Mouse (Mus musculus) lung, embryonic 16.5 days (tissue): ENCODE data around the gene Gm6993. TPM values are rescaled to one million over a fixed set of nuclear protein-coding genes. Genes with fewer than 3 reads are reported as not detected.

Experiments used
- ATAC-seq: fragments of 200-750 bp; cut with Nextera tagmentation; 2 replicates; pipeline ENCODE4 v1.8.0; 2017; ENCODE audit warnings: low read depth, mild to moderate bottlenecking, moderate library complexity
- H3K27ac ChIP-seq: fragments of 300-500 bp; sonication (generic); 2 replicates; pipeline ENCODE4 v1.5.1; 2014; ENCODE audit warnings: mild to moderate bottlenecking, control low read depth, low read length
- H3K27me3 ChIP-seq: fragments of 300-500 bp; sonication (generic); 2 replicates; pipeline ENCODE4 v1.6.1; 2014; ENCODE audit warnings: low read depth, low read length, mixed read lengths; ENCODE audit not compliant: control insufficient read depth, insufficient read depth
- H3K36me3 ChIP-seq: fragments of 300-500 bp; sonication (generic); 2 replicates; pipeline ENCODE4 v1.6.1; 2014; ENCODE audit warnings: low read length; ENCODE audit not compliant: control insufficient read depth, insufficient read depth
- H3K4me1 ChIP-seq: fragments of 300-500 bp; sonication (generic); replicated peaks from 2 replicates; pipeline ENCODE4 v1.6.1; 2014; ENCODE audit warnings: low read length, mixed read lengths; ENCODE audit not compliant: control insufficient read depth, insufficient read depth
- H3K4me2 ChIP-seq: fragments of 300-500 bp; sonication (generic); 2 replicates; pipeline ENCODE4 v1.6.1; 2014; ENCODE audit warnings: low read depth, low read length, control low read depth
- H3K4me3 ChIP-seq: fragments of 300-500 bp; sonication (generic); 2 replicates; pipeline ENCODE4 v1.5.1; 2014; ENCODE audit warnings: mild to moderate bottlenecking, low read length, control low read depth
- H3K9ac ChIP-seq: fragments of 300-500 bp; sonication (generic); 2 replicates; pipeline ENCODE4 v1.6.1; 2014; ENCODE audit warnings: low read length, control low read depth
- H3K9me3 ChIP-seq: fragments of 300-500 bp; sonication (generic); 2 replicates; pipeline ENCODE4 v1.6.1; 2016; ENCODE audit warnings: low read length; ENCODE audit not compliant: control insufficient read depth
- WGBS: fragments of 180-500 bp; shearing (Covaris S2); extraction: QIAGEN DNeasy Blood & Tissue Kit; methylation state at CpG from one replicate; pipeline ENCODE4 v1.1.7; 2014; 5-methylcytosine and 5-hydroxymethylcytosine counted together
- polyA plus RNA-seq: library from polyadenylated mRNA; unstranded; fragments of >200 nt; fragmentation: Nextera tagmentation; extraction: Ambion mirVana; gene quantifications from 2 replicates; pipeline ENCODE4 v1.2.1, GENCODE M21; 2015

Gm6993 gene
- not detected in 2 replicates for polyA plus RNA-seq

- Histone ChIP-seq H3K4me1 (0 out of 2 replicates have a peak, but pooled peaks cover 7% of the 10 kb centered on the region), H3K27ac (no peak within 1 kb of the TSS), H3K9me3 (no peaks in the 10 kb centered on the region), H3K4me2 (no peak within 1 kb of the TSS), H3K27me3 (no peaks in the 10 kb centered on the region), H3K9ac (no peak within 1 kb of the TSS), H3K4me3 (no peak within 1 kb of the TSS), H3K36me3 (no peaks in the 10 kb centered on the region)
- ATAC-seq: no peak
- WGBS: 94% methylated on average over 5 of the region's 5 CpGs
These were observed at the start of gene Gm6993 for GRCm38 (mm10) chr12:31240470-31240869. Gene Gm6993 (plus strand): TSS chr12:31240770.

DNA sequence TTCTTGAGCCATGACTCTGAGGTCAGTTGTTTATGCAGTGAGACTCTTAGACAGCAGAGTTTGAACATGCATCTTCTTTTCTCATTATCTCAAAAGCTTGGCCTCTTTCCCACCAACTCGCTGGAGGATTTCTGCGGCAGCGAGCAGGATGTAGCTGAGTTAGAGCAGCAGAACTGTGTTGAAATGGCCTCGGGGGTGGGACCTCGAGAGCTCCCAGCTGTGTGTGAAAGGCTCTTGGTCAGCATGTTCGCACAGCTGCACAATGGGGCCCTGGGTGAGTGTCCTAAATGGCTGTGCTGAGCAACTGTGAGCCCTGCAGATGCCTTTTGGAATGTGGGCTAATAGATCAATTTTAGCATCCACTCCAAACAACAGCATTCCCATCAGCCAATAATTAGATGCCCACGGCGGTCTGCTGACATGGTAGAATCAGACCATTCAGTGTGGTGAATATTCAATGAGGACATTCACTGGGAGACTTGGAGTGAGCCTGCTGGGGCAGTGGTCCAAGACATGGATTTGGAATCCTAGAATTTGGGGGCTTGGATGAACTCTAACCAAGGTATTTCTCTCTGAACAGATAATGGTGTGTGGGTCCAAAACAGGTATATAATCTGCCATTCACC, 49.1 kb upstream of the Gm6993 start:
- Histone ChIP-seq H3K9me3 (no peaks in the 10 kb centered on the region), H3K4me2 (no peak overlapping the region), H3K27me3 (no peaks in the 10 kb centered on the region), H3K4me1 (peaks cover 17% of the 10 kb centered on the region), H3K36me3 (no peaks in the 10 kb centered on the region), H3K4me3 (no peak overlapping the region), H3K27ac (peak overlapping the region; percentile 73), H3K9ac (peak overlapping the region; percentile 28; the same call in 1 of the 2 replicates)
- peak; percentile 98 for ATAC-seq
- WGBS: 24% methylated on average over 8 of the region's 8 CpGs

DNA sequence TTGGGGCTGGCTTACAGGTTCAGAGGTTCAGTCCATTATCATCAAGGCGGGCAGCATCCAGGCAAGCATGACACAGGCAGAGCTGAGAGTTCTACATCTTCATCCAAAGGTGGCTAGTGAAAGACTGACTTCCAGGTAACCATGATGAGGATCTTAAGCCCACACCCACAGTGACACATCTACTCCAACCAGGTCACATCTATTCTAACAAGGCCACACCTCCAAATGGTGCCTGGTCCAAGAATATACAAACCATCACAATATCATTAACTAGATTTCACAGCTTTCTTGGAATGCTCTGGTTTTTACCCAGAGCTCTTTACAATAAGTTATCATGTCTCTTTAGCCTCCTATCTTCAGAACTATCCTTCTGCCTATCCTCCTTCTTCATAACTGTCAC, 38.1 kb upstream of the Gm6993 start:
- Histone ChIP-seq H3K9ac (no peak overlapping the region), H3K27ac (no peak overlapping the region), H3K4me1 (peaks cover 9% of the 10 kb centered on the region), H3K9me3 (no peaks in the 10 kb centered on the region), H3K4me2 (no peak overlapping the region), H3K36me3 (no peaks in the 10 kb centered on the region), H3K27me3 (no peaks in the 10 kb centered on the region), H3K4me3 (no peak overlapping the region)
- 92% methylated on average over 1 of the region's 1 CpGs for WGBS
- ATAC-seq: no peak

DNA sequence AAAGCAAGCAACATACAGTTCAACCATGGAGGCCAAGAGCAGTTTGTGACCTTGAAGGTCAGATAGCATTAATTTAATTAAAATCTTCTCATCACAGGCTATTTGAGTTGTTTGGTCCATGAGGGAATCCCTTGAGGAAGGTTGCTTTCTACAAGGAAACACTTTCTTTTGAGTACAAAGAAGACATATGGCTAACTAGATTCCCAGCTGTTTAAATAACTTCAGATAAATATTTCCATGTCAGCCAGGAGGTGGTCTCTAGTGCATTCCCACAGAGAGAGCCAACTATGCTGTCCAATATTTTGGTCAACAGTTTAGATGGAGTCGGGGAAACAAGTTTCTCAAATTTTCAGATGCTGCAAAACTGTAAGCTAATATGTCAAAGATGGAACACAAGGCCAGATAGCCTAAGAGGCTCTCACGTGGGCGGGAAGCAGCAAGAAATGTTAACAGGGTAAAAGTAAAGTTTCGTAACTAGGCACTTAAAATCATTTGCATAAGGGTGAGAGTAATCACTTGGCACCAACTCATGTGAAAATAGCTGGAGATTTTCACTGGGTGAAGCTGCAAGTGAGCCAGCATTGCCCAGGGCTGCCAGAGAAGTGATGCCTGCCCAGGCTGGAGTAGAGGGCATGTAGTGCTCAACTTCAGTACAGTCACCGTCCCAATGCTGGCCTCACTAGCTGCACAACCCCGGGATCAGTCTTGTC, 36.7 kb upstream of the Gm6993 start:
- Histone ChIP-seq H3K27me3 (no peaks in the 10 kb centered on the region), H3K27ac (peak overlapping the region; percentile 57), H3K36me3 (no peaks in the 10 kb centered on the region), H3K9me3 (no peaks in the 10 kb centered on the region), H3K4me1 (peaks cover 9% of the 10 kb centered on the region), H3K4me3 (no peak overlapping the region), H3K9ac (no peak overlapping the region), H3K4me2 (no peak overlapping the region)
- 52% methylated on average over 6 of the region's 6 CpGs for WGBS
- peak; percentile 78 for ATAC-seq

DNA sequence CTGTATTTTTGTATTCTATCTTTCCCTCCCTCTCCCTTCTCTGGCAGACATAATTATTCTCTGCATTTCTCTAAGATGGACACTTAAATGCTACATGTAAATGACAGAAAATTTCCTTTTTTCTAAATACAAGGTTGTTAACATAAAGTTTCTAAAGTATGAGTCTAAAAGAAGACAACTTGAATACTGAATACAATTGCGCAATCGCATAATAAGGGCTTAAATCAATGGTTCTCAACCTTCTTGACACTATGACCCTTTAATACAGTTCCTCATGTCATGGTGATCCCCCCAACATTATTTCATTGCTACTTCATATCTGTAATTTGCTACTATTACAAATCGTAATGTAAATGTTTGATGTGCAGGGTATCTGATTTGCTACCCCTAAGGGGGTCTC, 35.7 kb upstream of the Gm6993 start:
- H3K9ac ChIP-seq: no peak overlapping the region
- H3K4me2 ChIP-seq: no peak overlapping the region
- H3K4me3 ChIP-seq: no peak overlapping the region
- WGBS: 94% methylated on average over 3 of the region's 3 CpGs
- no peaks in the 10 kb centered on the region for H3K9me3 ChIP-seq
- H3K36me3 ChIP-seq: no peaks in the 10 kb centered on the region
- no peaks in the 10 kb centered on the region for H3K27me3 ChIP-seq
- ATAC-seq: no peak
- no peak overlapping the region for H3K27ac ChIP-seq
- H3K4me1 ChIP-seq: peaks cover 9% of the 10 kb centered on the region

GRCm38 (mm10) chr12:31205983-31206633, 34.5 kb upstream of the Gm6993 start:
- 60% methylated on average over 10 of the region's 10 CpGs for WGBS
- Histone ChIP-seq H3K9ac (no peak overlapping the region), H3K27me3 (no peaks in the 10 kb centered on the region), H3K27ac (no peak overlapping the region), H3K36me3 (no peaks in the 10 kb centered on the region), H3K9me3 (no peaks in the 10 kb centered on the region), H3K4me2 (no peak overlapping the region), H3K4me1 (peaks cover 9% of the 10 kb centered on the region), H3K4me3 (no peak overlapping the region)
- no peak for ATAC-seq

- Histone ChIP-seq H3K4me3 (no peak overlapping the region), H3K4me1 (peaks cover 14% of the 10 kb centered on the region), H3K9ac (no peak overlapping the region), H3K4me2 (no peak overlapping the region), H3K27me3 (no peaks in the 10 kb centered on the region), H3K27ac (no peak overlapping the region), H3K36me3 (no peaks in the 10 kb centered on the region), H3K9me3 (no peaks in the 10 kb centered on the region)
- ATAC-seq: no peak
- WGBS: 55% methylated on average over 6 of the region's 6 CpGs
These were observed 31.8 kb upstream of the Gm6993 start for GRCm38 (mm10) chr12:31208766-31209165.

- Histone ChIP-seq H3K4me3 (no peak overlapping the region), H3K4me1 (peaks cover 11% of the 10 kb centered on the region), H3K9ac (no peak overlapping the region), H3K9me3 (no peaks in the 10 kb centered on the region), H3K36me3 (no peaks in the 10 kb centered on the region), H3K4me2 (no peak overlapping the region), H3K27ac (no peak overlapping the region), H3K27me3 (no peaks in the 10 kb centered on the region)
- 61% methylated on average over 5 of the region's 5 CpGs for WGBS
- ATAC-seq: no peak
These were observed 31.2 kb upstream of the Gm6993 start for GRCm38 (mm10) chr12:31209377-31209805.

DNA sequence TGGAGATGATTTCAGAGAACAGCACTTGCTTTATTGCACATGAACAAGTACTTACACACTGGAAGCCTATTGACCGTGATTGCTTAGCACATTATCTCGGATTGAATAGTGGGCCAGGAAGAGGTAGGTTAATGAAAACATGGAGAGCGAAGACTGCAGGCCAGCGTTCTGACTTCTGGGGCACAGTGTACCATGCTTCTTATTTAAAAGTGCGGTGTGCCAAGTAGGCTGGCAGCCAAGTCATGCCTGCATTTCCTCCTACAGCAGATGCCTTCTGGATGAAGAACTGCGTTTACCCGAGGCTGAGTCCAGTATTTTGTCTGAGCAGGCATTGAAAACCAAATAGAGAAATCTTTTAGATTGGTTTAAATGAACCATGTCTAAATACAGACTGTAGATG, 27.0 kb upstream of the Gm6993 start:
- H3K4me1 ChIP-seq: peaks cover 17% of the 10 kb centered on the region
- H3K9ac ChIP-seq: no peak overlapping the region
- no peaks in the 10 kb centered on the region for H3K9me3 ChIP-seq
- no peak overlapping the region for H3K4me3 ChIP-seq
- 0 out of 2 replicates have a peak, but pooled peaks have one; percentile 37 for ATAC-seq
- no peak overlapping the region for H3K4me2 ChIP-seq
- no peaks in the 10 kb centered on the region for H3K27me3 ChIP-seq
- 37% methylated on average over 7 of the region's 7 CpGs for WGBS
- H3K27ac ChIP-seq: peak overlapping the region; percentile 60
- H3K36me3 ChIP-seq: no peaks in the 10 kb centered on the region
